Mouse (Mus musculus) kidney, adult 2 months (tissue): ENCODE results near the gene Med18.

Experiments used
- CTCF ChIP-seq: fragments of 200-500 bp; conservative IDR thresholded peaks from 2 replicates; pipeline ENCODE4 v1.5.1; 2011; ENCODE audit warnings: low read depth, mild to moderate bottlenecking, control low read depth, low read length, moderate library complexity, mixed read lengths; ENCODE audit not compliant: insufficient read depth, insufficient read length
- POLR2A ChIP-seq: fragments of 200-500 bp; IDR thresholded peaks from one replicate; pipeline ENCODE4 v1.6.1; 2011; ENCODE audit warnings: low read depth, low read length, control low read depth

DNA sequence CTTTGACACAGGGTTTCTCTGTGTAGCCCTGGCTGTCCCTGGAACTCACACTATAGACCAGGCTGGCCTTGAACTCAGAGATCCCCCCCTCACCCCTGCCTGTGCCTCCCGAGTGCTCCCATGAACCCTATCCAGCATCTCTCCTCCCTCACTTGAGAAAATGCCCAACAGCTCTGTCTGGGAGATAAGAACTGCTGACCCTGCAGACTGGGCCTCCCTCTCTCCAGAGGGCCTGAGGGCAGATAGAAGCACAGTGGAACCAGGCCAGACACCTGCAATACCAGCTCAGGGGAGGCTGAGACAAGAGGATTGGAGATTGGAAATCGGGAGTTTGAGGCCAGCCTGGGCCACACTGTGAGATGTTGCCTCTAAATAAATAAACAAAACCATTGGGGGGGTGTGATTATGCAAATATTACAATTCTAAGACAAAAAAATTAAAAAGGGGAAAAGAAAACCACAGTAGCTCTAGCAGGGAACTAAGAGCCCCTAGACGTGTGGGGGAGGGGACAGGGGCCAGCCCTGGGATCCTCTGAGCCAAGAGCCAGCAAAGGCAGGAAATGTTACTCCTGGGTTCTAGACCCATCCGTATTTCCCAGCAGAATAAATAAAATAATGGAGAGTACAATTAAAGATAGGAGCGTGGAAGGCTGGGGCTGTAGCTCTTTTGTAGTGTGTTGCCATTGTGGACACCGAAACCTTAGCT, 41.5 kb upstream of the Med18 start:
- no peak for TF ChIP-seq CTCF
- TF ChIP-seq POLR2A: no peak
